Mouse (Mus musculus): ENCODE results near the gene Cabp2. TPM values are rescaled to one million over a fixed set of nuclear protein-coding genes. Genes with fewer than 3 reads are reported as not detected.
A peak's percentile ranks its signal among the peaks of the same experiment; 100 is the strongest.

Cabp2 gene
- polyA plus RNA-seq, 1 experiment from 2014 or later: 0.22 TPM

DNA sequence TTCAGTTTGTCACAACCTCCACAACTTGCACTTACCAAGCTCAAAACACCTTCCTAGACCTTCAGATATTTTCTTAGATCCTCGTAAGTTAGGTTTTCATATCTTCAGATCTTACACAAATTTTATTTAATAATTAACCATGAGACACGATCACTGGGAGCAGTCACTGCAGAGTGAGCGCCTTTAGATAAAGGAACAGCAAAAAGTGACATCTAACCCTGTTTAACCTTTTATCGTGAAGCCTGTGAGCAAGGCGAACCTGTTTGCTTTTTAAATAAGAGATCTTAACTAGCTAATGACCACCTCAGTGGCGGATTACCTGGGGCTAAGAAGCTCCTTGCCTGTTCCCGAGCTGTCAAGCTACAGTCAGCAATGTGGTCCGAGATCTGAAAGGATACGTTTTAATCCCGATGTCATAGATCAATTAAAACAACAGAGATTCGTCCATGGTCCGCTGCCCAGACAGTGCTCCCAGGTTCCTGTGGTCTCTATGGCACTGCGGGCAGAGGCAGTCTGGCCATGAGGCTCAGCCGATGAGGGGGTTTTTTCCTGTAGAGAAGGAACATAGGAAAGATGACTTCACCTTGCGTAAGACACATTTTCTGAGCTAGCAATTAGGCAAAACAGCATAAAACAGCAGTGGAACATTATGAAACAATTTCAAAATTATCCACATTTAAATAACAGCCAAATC is 12.5 kb upstream of the Cabp2 start:
- no peak for ATAC-seq (ENCODE audit: insufficient number of reproducible peaks, insufficient read depth, low FRiP score, low TSS enrichment)
- Histone ChIP-seq H3K9ac (no peak overlapping the region), H3K4me2 (replicated peaks) (no peak overlapping the region), H3K27ac (no peak overlapping the region), H3K36me3 (no peaks in the 10 kb centered on the region), H3K4me1 (no peaks in the 10 kb centered on the region), H3K9me3 (no peaks in the 10 kb centered on the region), H3K4me3 (no peak overlapping the region), H3K27me3 (no peaks in the 10 kb centered on the region)
- WGBS: 65% methylated on average over 15 of the region's 15 CpGs

- H3K4me2 ChIP-seq (replicated peaks): no peak overlapping the region
- no peak overlapping the region; the same call in 1 of the 2 replicates for H3K9ac ChIP-seq
- no peaks in the 10 kb centered on the region for H3K4me1 ChIP-seq
- no peaks in the 10 kb centered on the region for H3K9me3 ChIP-seq
- ATAC-seq (ENCODE audit: insufficient number of reproducible peaks, insufficient read depth, low FRiP score, low TSS enrichment): no peak
- 69% methylated on average over 15 of the region's 15 CpGs for whole genome bisulfite sequencing
- no peak overlapping the region for H3K4me3 ChIP-seq
- H3K36me3 ChIP-seq: no peaks in the 10 kb centered on the region
- no peak overlapping the region for H3K27ac ChIP-seq
- H3K27me3 ChIP-seq: no peaks in the 10 kb centered on the region
These were observed 11.1 kb upstream of the Cabp2 start for GRCm38 (mm10) chr19:4070311-4070710.

GRCm38 (mm10) chr19:4070756-4071155 is 10.6 kb upstream of the Cabp2 start:
- ATAC-seq (ENCODE audit: insufficient number of reproducible peaks, insufficient read depth, low FRiP score, low TSS enrichment): no peak
- H3K36me3 ChIP-seq: no peaks in the 10 kb centered on the region
- no peak overlapping the region; the same call in 1 of the 2 replicates for H3K9ac ChIP-seq
- H3K4me2 ChIP-seq (replicated peaks): no peak overlapping the region
- 77% methylated on average over 8 of the region's 8 CpGs for WGBS
- H3K9me3 ChIP-seq: no peaks in the 10 kb centered on the region
- H3K4me1 ChIP-seq: no peaks in the 10 kb centered on the region
- H3K27me3 ChIP-seq: no peaks in the 10 kb centered on the region
- no peak overlapping the region for H3K27ac ChIP-seq
- no peak overlapping the region for H3K4me3 ChIP-seq

DNA sequence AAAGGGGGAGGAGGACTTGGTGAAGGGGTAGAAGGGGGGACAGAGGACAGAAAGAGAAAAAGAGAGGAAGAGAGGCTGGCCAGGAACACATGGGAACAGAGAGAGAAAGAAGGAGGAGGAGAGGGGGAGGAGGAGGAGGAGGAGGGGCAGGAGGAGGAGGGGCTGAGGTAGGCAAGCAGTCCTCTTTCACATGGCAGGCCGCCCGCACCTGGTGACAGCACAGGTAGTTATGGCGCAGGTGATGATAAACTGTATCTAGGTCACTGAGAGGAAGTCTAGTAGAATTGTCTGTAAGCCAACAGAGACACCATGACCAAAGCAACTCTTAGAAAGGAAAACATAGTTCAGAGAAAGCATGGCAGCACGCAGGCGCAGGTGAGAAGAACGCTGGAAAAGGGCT is 10.0 kb upstream of the Cabp2 start:
- Histone ChIP-seq H3K4me2 (replicated peaks) (no peak overlapping the region), H3K4me3 (no peak overlapping the region), H3K9ac (no peak overlapping the region), H3K36me3 (no peaks in the 10 kb centered on the region), H3K9me3 (no peaks in the 10 kb centered on the region), H3K4me1 (no peaks in the 10 kb centered on the region), H3K27me3 (no peaks in the 10 kb centered on the region), H3K27ac (no peak overlapping the region)
- WGBS: 91% methylated on average over 6 of the region's 6 CpGs
- ATAC-seq (ENCODE audit: insufficient number of reproducible peaks, insufficient read depth, low FRiP score, low TSS enrichment): no peak

- H3K9me3 ChIP-seq: no peaks in the 10 kb centered on the region
- WGBS: 76% methylated on average over 6 of the region's 6 CpGs
- no peak for ATAC-seq (ENCODE audit: insufficient number of reproducible peaks, insufficient read depth, low FRiP score, low TSS enrichment)
These were observed 8.5 kb upstream of the Cabp2 start for GRCm38 (mm10) chr19:4072706-4073424.

DNA sequence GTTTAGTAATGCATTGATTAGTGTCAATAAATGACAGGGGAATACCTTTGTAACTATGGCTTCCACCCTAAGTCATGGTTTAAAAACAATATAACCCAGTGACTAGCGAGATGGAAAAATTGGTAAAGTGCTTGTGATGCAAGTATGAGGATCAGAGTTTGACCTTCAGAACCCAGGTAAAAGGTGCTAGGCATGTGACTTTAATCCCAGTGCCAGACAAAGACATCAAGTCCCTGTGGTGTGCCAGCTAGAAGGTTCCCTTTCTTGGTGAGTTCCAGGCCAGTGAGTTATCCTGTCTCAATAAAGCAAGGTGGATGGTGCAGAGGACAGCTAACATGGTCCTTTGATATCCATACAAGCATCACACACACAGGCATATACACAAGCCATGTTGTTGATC is 5.8 kb upstream of the Cabp2 start:
- H3K27me3 ChIP-seq: no peaks in the 10 kb centered on the region
- no peak overlapping the region for H3K4me3 ChIP-seq
- no peaks in the 10 kb centered on the region for H3K9me3 ChIP-seq
- H3K4me1 ChIP-seq: no peaks in the 10 kb centered on the region
- no peak overlapping the region for H3K9ac ChIP-seq
- H3K4me2 ChIP-seq (replicated peaks): no peak overlapping the region
- no peak overlapping the region for H3K27ac ChIP-seq
- ATAC-seq (ENCODE audit: insufficient number of reproducible peaks, insufficient read depth, low FRiP score, low TSS enrichment): no peak
- WGBS: 85% methylated on average over 1 of the region's 1 CpGs
- no peaks in the 10 kb centered on the region for H3K36me3 ChIP-seq

More at GRCm38 (mm10) chr19:4072706-4073424, 8.5 kb upstream of the Cabp2 start:
- Histone ChIP-seq H3K4me3 (no peak overlapping the region), H3K4me2 (replicated peaks) (no peak overlapping the region), H3K36me3 (no peaks in the 10 kb centered on the region), H3K27ac (no peak overlapping the region), H3K9ac (no peak overlapping the region), H3K4me1 (no peaks in the 10 kb centered on the region), H3K27me3 (no peaks in the 10 kb centered on the region)

DNA sequence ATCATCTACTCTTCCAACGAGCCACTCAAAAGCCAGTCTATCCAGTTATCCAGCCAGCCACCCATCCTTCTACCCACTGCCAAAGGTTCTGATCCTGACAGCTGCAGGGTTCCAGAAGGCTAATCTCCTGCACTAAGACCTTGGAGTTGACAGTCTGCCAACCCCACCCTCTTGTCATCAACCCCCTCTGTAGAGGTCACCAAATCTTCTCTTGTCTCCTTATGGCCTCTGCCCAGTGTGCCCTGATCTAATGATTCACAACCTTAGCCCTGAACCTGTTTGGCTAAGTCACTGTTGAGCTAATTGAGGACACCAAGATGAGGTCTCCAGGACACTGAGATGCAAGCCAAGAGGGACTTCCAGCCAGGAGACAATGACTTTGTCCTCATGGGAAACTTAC is 1.8 kb upstream of the Cabp2 start:
- Histone ChIP-seq H3K4me1 (no peaks in the 10 kb centered on the region), H3K36me3 (no peaks in the 10 kb centered on the region), H3K4me3 (no peak overlapping the region), H3K27me3 (no peaks in the 10 kb centered on the region), H3K9ac (no peak overlapping the region), H3K9me3 (no peaks in the 10 kb centered on the region), H3K4me2 (replicated peaks) (no peak overlapping the region), H3K27ac (no peak overlapping the region)
- WGBS: 77% methylated on average over 1 of the region's 1 CpGs
- ATAC-seq (ENCODE audit: insufficient number of reproducible peaks, insufficient read depth, low FRiP score, low TSS enrichment): no peak

GRCm38 (mm10) chr19:4080511-4081009 is 818 bp upstream of the Cabp2 start:
- Histone ChIP-seq H3K9ac (no peak overlapping the region), H3K9me3 (no peaks in the 10 kb centered on the region), H3K4me2 (replicated peaks) (no peak overlapping the region), H3K4me3 (no peak overlapping the region), H3K4me1 (no peaks in the 10 kb centered on the region), H3K27me3 (no peaks in the 10 kb centered on the region), H3K36me3 (no peaks in the 10 kb centered on the region), H3K27ac (no peak overlapping the region)
- WGBS: 67% methylated on average over 8 of the region's 8 CpGs
- ATAC-seq (ENCODE audit: insufficient number of reproducible peaks, insufficient read depth, low FRiP score, low TSS enrichment): no peak

DNA sequence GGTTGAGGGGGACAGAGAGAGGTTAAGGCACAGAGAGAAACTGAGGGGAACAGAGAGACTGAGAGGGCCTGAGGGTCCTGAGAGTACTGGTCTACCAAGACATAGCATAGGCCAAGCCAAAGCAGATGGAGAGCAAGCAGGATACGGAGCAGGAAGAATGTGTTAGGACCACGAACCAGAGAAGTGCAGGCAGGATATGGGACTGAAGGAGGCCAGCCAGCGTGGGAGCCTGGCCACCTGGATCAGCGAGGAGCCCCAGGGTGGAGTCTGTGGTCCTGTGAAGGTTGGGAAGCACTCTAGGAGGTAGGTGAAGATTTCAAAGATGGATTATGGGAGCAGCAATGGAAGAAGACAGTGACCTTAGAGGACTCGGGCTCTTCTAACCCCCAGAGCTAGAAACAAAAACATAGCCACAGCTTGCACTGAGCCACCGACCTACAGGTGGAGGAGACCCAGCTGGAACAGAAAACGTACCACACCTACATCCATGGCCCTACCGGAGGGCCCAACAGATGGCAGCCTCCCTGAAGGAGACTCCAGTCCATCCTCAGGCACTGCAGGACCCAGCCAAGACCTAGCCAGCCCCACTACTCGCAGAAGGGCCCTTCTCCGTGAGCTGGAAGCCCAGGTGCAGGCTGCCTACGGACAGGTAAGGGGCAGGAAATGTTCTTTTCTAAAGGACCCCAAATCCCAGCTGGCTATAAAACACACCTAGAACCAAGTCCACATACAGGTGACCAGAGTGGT is 1.0 kb downstream of the Cabp2 start:
- H3K4me1 ChIP-seq: no peaks in the 10 kb centered on the region
- H3K9ac ChIP-seq: no peak overlapping the region
- H3K27me3 ChIP-seq: no peaks in the 10 kb centered on the region
- no peak overlapping the region for H3K4me2 ChIP-seq (replicated peaks)
- ATAC-seq (ENCODE audit: insufficient number of reproducible peaks, insufficient read depth, low FRiP score, low TSS enrichment): 0 out of 2 replicates have a peak, but pooled peaks have one; percentile 35
- no peak overlapping the region for H3K27ac ChIP-seq
- 75% methylated on average over 11 of the region's 11 CpGs for WGBS
- no peak overlapping the region for H3K4me3 ChIP-seq
- H3K9me3 ChIP-seq: no peaks in the 10 kb centered on the region
- H3K36me3 ChIP-seq: no peaks in the 10 kb centered on the region

DNA sequence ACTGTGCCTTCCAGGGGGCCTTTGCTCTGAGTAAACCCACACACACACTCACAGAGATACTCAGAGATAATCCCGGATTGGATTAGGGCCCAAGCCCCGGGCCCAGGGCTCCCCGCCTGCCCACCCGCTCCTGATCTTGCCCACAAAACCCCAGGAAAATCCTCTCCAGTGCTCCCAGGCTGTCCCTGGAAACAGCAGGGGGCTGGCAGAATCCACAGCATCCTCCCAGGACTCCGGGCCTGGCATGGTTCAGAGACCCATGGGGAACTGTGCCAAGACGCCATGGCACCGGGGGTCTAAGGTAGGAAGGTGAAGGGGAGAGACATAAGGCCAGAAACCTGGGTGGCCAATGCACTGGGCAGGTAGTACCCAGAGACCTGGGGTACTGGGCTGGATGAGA is 1.9 kb downstream of the Cabp2 start:
- Histone ChIP-seq H3K4me3 (no peak overlapping the region), H3K36me3 (no peaks in the 10 kb centered on the region), H3K9me3 (no peaks in the 10 kb centered on the region), H3K27ac (no peak overlapping the region), H3K4me2 (replicated peaks) (no peak overlapping the region), H3K27me3 (no peaks in the 10 kb centered on the region), H3K9ac (no peak overlapping the region), H3K4me1 (no peaks in the 10 kb centered on the region)
- no peak for ATAC-seq (ENCODE audit: insufficient number of reproducible peaks, insufficient read depth, low FRiP score, low TSS enrichment)
- WGBS: 81% methylated on average over 7 of the region's 7 CpGs

DNA sequence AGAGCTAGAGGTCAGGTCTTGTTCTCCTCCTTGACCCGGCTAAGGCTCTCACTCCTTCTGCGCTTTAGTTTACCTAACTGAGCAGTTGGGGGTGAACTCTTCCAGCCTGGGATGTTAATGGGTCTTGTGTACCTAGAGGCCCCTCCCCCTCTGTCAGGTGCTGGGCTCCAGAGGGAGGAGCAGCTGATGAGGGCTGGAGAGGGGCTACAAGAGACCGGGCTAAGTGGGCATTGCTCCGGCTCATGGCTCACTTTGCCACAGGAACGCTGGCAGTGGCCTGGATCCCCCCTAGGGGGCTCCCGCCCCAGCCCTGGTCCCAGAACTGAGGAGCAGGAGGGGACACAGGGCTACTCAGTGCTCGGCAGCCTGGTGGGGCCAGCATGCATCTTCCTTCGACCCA is 2.4 kb downstream of the Cabp2 start:
- Histone ChIP-seq H3K4me2 (replicated peaks) (no peak overlapping the region), H3K27me3 (no peaks in the 10 kb centered on the region), H3K36me3 (no peaks in the 10 kb centered on the region), H3K9me3 (no peaks in the 10 kb centered on the region), H3K27ac (no peak overlapping the region), H3K9ac (no peak overlapping the region), H3K4me3 (no peak overlapping the region), H3K4me1 (no peaks in the 10 kb centered on the region)
- no peak for ATAC-seq (ENCODE audit: insufficient number of reproducible peaks, insufficient read depth, low FRiP score, low TSS enrichment)
- WGBS: 33% methylated on average over 8 of the region's 8 CpGs

GRCm38 (mm10) chr19:4084984-4085383 is 3.6 kb downstream of the Cabp2 start:
- Histone ChIP-seq H3K36me3 (no peaks in the 10 kb centered on the region), H3K4me2 (replicated peaks) (no peak overlapping the region), H3K27me3 (no peaks in the 10 kb centered on the region), H3K9ac (no peak overlapping the region), H3K9me3 (no peaks in the 10 kb centered on the region), H3K4me3 (no peak overlapping the region), H3K27ac (no peak overlapping the region), H3K4me1 (no peaks in the 10 kb centered on the region)
- ATAC-seq (ENCODE audit: insufficient number of reproducible peaks, insufficient read depth, low FRiP score, low TSS enrichment): no peak
- WGBS: 92% methylated on average over 1 of the region's 1 CpGs

All from embryonic facial prominence, embryonic 12.5 days (tissue).